Mouse (Mus musculus): ENCODE data around the gene Cc2d2b. TPM values are rescaled to one million over a fixed set of nuclear protein-coding genes. Genes with fewer than 3 reads are reported as not detected.

Cc2d2b gene
- polyA plus RNA-seq (2016; fragmentation: Nextera tagmentation; extraction: Ambion mirVana): 0.05 and 0.30 TPM in 2 replicates

- Histone ChIP-seq H3K27ac (replicated peaks) (no peak within 1 kb of the TSS), H3K36me3 (no peaks in the 10 kb centered on the region), H3K4me1 (no peaks in the 10 kb centered on the region), H3K9me3 (no peaks in the 10 kb centered on the region), H3K27me3 (no peaks in the 10 kb centered on the region; the same call in 1 of the 2 replicates), H3K9ac (replicated peaks) (no peak within 1 kb of the TSS), H3K4me3 (no peak within 1 kb of the TSS), H3K4me2 (replicated peaks) (no peak within 1 kb of the TSS)
- no peak for ATAC-seq (ENCODE audit: low FRiP score, low read depth)
- WGBS: 85% methylated on average over 14 of the region's 17 CpGs
Measured at GRCm38 (mm10) chr19:40748559-40748958, at the start of gene Cc2d2b. Gene Cc2d2b (plus strand): TSS chr19:40748753.

DNA sequence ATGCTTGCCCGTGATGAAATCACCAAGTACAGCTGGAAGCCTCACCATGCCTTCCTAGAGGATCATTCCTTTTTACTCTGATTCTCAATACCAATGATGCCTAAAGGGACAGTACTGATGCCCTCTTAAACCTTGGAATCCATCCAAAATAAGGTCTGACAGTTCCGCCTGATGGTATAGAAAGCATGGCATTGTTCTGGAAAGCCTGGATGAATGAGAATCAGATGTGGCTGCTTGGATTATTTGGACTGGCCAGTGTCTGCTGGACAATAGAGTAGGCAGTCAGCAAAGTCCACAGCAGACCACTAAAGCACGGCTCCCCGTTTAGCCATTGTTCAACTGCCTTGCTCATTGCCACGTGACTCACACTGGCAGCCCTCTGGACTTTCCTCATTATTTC lies 48.7 kb upstream of the Cc2d2b start:
- Histone ChIP-seq H3K4me1 (peaks cover 11% of the 10 kb centered on the region), H3K36me3 (no peaks in the 10 kb centered on the region), H3K9me3 (no peaks in the 10 kb centered on the region), H3K4me2 (replicated peaks) (no peak overlapping the region), H3K27ac (replicated peaks) (no peak overlapping the region), H3K27me3 (no peaks in the 10 kb centered on the region), H3K4me3 (no peak overlapping the region), H3K9ac (replicated peaks) (no peak overlapping the region)
- no peak for ATAC-seq (ENCODE audit: low FRiP score, low read depth)
- 32% methylated on average over 5 of the region's 5 CpGs for WGBS

- no peak for ATAC-seq (ENCODE audit: low FRiP score, low read depth)
- 63% methylated on average over 4 of the region's 4 CpGs for WGBS
Measured at GRCm38 (mm10) chr19:40702406-40702805, 46.1 kb upstream of the Cc2d2b start.

GRCm38 (mm10) chr19:40712889-40713628 lies 35.5 kb upstream of the Cc2d2b start:
- H3K9ac ChIP-seq (replicated peaks): no peak overlapping the region
- no peaks in the 10 kb centered on the region for H3K36me3 ChIP-seq
- H3K4me1 ChIP-seq: no peaks in the 10 kb centered on the region
- no peak overlapping the region for H3K4me2 ChIP-seq (replicated peaks)
- no peaks in the 10 kb centered on the region for H3K9me3 ChIP-seq
- no peaks in the 10 kb centered on the region for H3K27me3 ChIP-seq
- ATAC-seq (ENCODE audit: low FRiP score, low read depth): no peak
- H3K27ac ChIP-seq (replicated peaks): no peak overlapping the region
- H3K4me3 ChIP-seq: no peak overlapping the region
- 82% methylated on average over 14 of the region's 16 CpGs for WGBS

More at GRCm38 (mm10) chr19:40702406-40702805, 46.1 kb upstream of the Cc2d2b start:
- H3K27me3 ChIP-seq: no peaks in the 10 kb centered on the region
- H3K36me3 ChIP-seq: no peaks in the 10 kb centered on the region
- H3K4me2 ChIP-seq (replicated peaks): no peak overlapping the region
- H3K4me1 ChIP-seq: peaks cover 11% of the 10 kb centered on the region
- H3K9me3 ChIP-seq: no peaks in the 10 kb centered on the region
- H3K9ac ChIP-seq (replicated peaks): no peak overlapping the region
- no peak overlapping the region for H3K27ac ChIP-seq (replicated peaks)
- H3K4me3 ChIP-seq: no peak overlapping the region

- no peaks in the 10 kb centered on the region for H3K36me3 ChIP-seq
- no peak overlapping the region for H3K4me2 ChIP-seq (replicated peaks)
- ATAC-seq (ENCODE audit: low FRiP score, low read depth): no peak
- H3K27me3 ChIP-seq: no peaks in the 10 kb centered on the region
- H3K9ac ChIP-seq (replicated peaks): no peak overlapping the region
- H3K4me1 ChIP-seq: no peaks in the 10 kb centered on the region
- H3K4me3 ChIP-seq: no peak overlapping the region
- 86% methylated on average over 5 of the region's 5 CpGs for WGBS
- H3K27ac ChIP-seq (replicated peaks): no peak overlapping the region
- no peaks in the 10 kb centered on the region for H3K9me3 ChIP-seq
Measured at GRCm38 (mm10) chr19:40714700-40715099, 33.9 kb upstream of the Cc2d2b start.

DNA sequence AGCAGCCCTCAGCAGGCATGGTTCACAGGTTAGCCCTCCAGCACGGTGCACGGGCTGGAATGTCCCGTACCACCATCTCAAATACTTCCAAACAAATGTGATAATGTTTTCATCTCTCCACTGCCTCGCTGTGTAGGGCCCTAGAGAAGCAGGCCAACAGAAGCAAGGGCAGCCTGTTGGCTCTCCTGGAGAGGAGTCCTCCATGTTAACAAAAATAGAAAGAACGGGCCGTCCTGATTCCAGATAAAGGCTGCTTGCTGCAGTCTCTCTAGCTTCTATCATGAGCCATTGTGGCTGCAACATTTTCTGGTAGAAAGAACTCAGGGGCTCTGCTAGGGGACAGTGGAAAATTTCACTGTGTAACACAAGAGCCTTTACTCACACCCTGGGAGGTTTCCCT lies 31.6 kb upstream of the Cc2d2b start:
- Histone ChIP-seq H3K9me3 (no peaks in the 10 kb centered on the region), H3K9ac (replicated peaks) (no peak overlapping the region), H3K27me3 (no peaks in the 10 kb centered on the region), H3K4me3 (no peak overlapping the region), H3K4me1 (peaks cover 2% of the 10 kb centered on the region; the same call in 1 of the 2 replicates), H3K4me2 (replicated peaks) (no peak overlapping the region), H3K27ac (replicated peaks) (no peak overlapping the region), H3K36me3 (no peaks in the 10 kb centered on the region)
- no peak for ATAC-seq (ENCODE audit: low FRiP score, low read depth)
- 86% methylated on average over 6 of the region's 6 CpGs for WGBS

DNA sequence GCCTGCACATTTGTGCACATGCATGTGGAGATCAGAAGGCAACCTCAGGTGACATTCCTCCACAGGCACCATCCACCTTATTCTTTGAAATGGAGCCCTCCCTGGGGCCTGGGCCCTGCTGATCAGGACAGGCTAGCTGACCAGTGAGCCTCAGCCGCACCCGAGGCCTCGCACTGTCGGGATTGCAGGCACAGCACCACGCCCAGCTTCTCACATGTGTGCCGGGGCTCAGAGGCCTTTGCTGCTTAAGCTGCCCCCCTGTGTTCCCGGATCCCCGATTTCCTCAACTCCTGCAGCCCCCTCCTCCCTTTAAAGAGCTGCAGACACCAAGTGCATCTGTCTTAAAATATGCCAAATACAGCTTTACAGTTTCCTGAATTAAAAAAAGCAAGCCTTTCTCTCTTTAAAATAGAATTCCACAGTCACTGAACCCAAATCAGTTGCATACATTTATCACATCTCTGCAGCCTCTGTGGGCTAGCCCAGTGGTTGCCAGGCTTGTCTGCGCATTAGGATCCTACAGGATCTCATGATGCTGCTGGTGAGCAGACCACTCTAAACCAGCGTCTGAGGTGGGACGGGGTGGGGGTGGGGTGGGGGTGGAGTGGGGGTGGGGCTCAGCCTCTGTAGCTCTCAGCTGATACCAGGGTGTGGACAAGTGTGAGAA lies 29.0 kb upstream of the Cc2d2b start:
- Histone ChIP-seq H3K27ac (replicated peaks) (no peak overlapping the region), H3K9me3 (no peaks in the 10 kb centered on the region), H3K36me3 (no peaks in the 10 kb centered on the region), H3K9ac (replicated peaks) (no peak overlapping the region), H3K4me1 (peaks cover 6% of the 10 kb centered on the region; the same call in 1 of the 2 replicates), H3K4me3 (no peak overlapping the region), H3K27me3 (no peaks in the 10 kb centered on the region), H3K4me2 (replicated peaks) (no peak overlapping the region)
- no peak for ATAC-seq (ENCODE audit: low FRiP score, low read depth)
- WGBS: 62% methylated on average over 11 of the region's 11 CpGs

- H3K27me3 ChIP-seq: no peaks in the 10 kb centered on the region
- no peaks in the 10 kb centered on the region for H3K9me3 ChIP-seq
- H3K27ac ChIP-seq (replicated peaks): no peak overlapping the region
- no peak for ATAC-seq (ENCODE audit: low FRiP score, low read depth)
- no peak overlapping the region for H3K9ac ChIP-seq (replicated peaks)
- H3K4me1 ChIP-seq: peaks cover 6% of the 10 kb centered on the region; the same call in 1 of the 2 replicates
- 82% methylated on average over 12 of the region's 12 CpGs for WGBS
- H3K36me3 ChIP-seq: no peaks in the 10 kb centered on the region
- H3K4me3 ChIP-seq: no peak overlapping the region
- H3K4me2 ChIP-seq (replicated peaks): no peak overlapping the region
Measured at GRCm38 (mm10) chr19:40720381-40720780, 28.2 kb upstream of the Cc2d2b start.

DNA sequence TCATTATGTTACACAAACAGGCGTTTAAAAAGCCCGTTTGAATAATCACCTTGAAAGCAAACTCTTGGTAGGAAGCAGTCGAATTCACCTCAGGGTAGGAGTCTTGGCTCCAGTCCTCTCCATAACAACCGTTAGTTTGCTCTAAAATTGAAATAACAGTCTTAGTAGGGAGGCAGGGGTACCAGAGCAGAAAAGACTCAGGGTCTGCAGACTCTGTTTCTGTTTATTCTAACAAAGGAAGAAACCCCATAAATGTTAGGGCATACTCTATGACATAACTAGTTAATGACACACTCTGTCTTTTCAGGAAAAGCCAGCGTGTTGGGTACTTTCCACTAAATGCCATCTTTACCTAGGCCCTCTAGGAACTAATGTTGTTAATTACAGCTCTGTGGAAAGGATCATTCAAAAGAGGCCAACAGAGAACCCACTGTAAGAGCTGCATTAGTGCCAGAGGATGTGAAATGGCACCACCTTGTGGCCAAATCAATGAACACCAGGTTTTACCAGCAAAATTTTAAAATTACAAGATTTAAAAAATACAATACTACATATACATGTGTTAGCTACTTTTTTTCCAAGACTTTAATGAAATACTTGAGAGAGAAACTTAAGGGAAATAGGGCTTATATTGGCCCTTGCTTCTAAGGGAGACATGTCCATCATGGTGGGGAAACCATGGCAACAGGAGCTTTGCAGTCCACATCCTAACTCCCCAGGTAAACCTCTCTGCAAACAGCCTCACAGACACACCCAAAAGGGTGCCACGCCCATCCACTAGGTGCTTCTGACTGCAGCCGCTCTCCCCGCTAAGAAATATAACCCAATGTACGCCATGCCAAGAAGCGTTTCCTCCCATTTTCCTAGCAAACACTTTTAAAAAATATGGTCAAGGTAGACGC lies 26.2 kb upstream of the Cc2d2b start:
- H3K4me3 ChIP-seq: no peak overlapping the region
- H3K27ac ChIP-seq (replicated peaks): 0 out of 2 replicates have a peak overlapping the region, but pooled peaks have one; percentile 30
- H3K27me3 ChIP-seq: no peaks in the 10 kb centered on the region
- no peak overlapping the region for H3K9ac ChIP-seq (replicated peaks)
- peak; percentile 73 for ATAC-seq (ENCODE audit: low FRiP score, low read depth)
- WGBS: 59% methylated on average over 11 of the region's 11 CpGs
- no peaks in the 10 kb centered on the region for H3K9me3 ChIP-seq
- peaks cover 6% of the 10 kb centered on the region; the same call in 1 of the 2 replicates for H3K4me1 ChIP-seq
- H3K4me2 ChIP-seq (replicated peaks): no peak overlapping the region
- no peaks in the 10 kb centered on the region for H3K36me3 ChIP-seq

GRCm38 (mm10) chr19:40723516-40723915 lies 25.0 kb upstream of the Cc2d2b start:
- no peak for ATAC-seq (ENCODE audit: low FRiP score, low read depth)
- no peak overlapping the region for H3K9ac ChIP-seq (replicated peaks)
- H3K4me3 ChIP-seq: no peak overlapping the region
- WGBS: 69% methylated on average over 10 of the region's 10 CpGs
- no peaks in the 10 kb centered on the region for H3K36me3 ChIP-seq
- H3K9me3 ChIP-seq: no peaks in the 10 kb centered on the region
- no peak overlapping the region for H3K4me2 ChIP-seq (replicated peaks)
- no peaks in the 10 kb centered on the region for H3K27me3 ChIP-seq
- H3K4me1 ChIP-seq: peaks cover 6% of the 10 kb centered on the region; the same call in 1 of the 2 replicates
- no peak overlapping the region for H3K27ac ChIP-seq (replicated peaks)

GRCm38 (mm10) chr19:40726148-40726547 lies 22.4 kb upstream of the Cc2d2b start:
- Histone ChIP-seq H3K9ac (replicated peaks) (no peak overlapping the region), H3K27ac (replicated peaks) (no peak overlapping the region), H3K4me1 (peaks cover 6% of the 10 kb centered on the region; the same call in 1 of the 2 replicates), H3K4me3 (no peak overlapping the region), H3K36me3 (no peaks in the 10 kb centered on the region), H3K4me2 (replicated peaks) (no peak overlapping the region), H3K27me3 (no peaks in the 10 kb centered on the region), H3K9me3 (no peaks in the 10 kb centered on the region)
- WGBS: 83% methylated on average over 4 of the region's 4 CpGs
- no peak for ATAC-seq (ENCODE audit: low FRiP score, low read depth)

All from midbrain, embryonic 12.5 days (tissue).